Mouse (Mus musculus): Measurements from ENCODE around the gene Capn8.

The Capn8 gene

DNA sequence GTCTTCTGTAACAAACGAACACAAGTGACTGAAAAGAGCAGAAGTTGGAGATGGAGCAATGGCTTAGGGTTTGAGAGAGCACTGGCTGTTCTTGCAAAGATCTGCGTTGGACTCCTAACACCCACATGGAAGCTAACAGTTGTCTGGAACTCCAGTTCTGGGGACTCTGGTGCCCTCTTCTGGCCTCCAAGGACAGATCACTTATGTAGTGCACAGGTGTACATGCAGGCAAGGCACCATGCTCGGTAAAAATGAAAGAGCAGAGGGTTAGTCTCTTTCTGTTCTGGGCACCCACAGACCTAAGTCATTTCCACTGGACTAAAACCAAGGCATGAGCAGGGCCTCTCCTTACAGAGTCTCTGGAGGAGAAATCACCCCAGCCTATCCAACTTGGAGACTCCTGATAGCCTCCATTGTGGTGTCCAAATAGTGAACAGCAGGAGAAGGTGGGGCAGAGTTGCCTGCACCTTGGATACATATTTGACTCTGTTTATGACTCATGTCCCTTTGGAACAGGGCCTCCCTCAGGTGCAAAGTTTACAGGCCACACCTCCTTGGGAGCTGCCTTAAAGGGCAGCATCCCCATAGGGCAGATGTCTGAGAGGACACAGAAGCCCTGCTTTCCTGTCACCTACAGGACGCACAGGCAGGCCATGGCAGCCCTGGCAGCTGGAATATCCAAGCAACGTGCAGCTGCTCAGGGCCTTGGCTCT, at the start of gene Capn8:
Gene Capn8 (plus strand): TSS at position 600 of the 713 bp plus-strand sequence.
- no peak for DNase-seq (ENCODE audit: low spot score)

DNA sequence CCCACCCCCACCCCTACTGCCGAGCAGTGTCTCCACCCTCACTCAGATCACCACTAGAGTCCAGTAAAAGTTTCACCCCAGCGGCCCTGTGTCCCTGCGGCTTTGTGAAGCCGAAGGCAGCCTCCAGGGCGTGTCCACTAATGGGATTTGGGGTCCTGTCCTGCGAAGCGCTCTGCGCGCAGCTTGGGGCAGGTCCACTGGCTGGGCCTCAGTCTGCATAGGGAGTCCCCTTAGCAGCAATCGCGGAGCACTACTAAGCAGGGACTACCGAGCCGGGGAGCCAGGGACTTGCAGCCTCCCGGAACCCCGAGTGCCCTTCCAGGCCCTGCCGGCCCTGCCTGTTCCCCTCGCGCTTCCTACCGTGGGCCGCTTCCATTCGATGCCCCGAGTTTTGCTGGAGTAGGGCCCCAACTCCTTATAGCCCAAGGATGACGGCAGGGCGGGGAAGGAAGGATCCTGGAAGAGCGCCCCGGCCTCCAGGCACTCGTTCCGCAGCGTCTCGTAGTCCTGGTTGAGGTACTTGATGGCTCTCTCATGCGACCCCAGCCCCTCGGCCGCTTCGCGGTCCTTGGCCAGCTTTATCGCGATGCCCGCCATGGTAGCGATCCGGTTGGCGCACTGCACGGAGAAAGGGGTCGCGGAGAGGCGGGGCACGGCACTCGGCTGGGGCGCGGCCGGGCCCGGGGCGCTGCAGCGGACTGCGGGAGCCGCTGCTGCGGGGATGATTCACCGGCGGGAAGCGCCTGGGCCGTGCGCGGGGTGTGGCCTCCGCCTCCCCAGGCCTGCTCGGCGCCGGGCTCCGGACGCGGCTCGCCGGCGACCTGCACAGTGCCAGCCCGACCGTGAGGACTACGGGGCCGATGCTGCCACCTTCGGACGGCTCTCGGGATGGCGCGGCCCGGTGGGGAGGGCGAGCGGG, 47.8 kb upstream of the Capn8 start, which contains the start of gene Capn2:
Gene Capn2 (minus strand): TSS at position 851 of the 919 bp plus-strand sequence.
- peak; percentile 68 for DNase-seq (ENCODE audit: low spot score)

DNA sequence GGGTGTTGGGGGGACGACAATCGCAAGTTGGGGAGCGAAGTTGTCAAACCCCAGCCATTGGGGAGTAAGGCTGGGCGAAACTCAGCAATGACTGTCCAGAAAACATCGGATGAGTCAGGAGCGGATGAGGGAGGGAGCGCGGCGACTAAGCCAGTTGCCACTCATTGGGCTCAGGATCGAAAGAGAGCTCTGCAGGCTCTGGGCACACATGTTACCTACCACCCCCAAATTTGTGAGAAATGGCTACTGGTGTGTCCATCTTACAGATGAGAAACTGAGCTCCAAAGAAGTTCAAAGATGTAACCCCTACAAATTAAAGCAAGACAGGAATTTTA, 47.2 kb upstream of the Capn8 start:
- DNase-seq (ENCODE audit: low spot score): no peak

DNA sequence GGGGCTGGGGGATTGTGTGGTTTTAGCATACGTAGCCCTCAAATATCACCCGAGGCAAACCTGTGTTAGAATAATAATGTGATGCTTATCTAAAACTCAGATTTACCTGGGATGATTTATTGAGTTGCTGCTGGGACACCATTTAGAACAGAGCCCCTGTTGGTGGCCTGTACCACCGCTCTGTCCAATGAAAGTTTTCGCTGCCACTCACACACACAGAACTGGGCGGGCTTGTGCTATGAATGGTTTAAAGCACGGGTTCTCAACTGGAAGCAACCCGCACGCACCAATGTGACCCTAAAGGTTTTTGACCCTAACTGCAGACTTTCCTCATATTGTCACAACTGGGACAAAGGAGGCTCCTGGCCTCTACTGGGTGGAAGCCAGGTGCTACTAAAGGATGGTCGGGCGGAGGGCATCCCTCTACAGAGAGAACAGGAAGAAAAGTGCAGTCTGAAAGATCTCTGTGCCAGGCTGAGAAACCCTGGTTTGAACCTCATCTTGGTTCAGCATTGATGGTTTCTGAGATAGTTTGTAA, 46.6 kb upstream of the Capn8 start:
- no peak for DNase-seq (ENCODE audit: low spot score)

DNA sequence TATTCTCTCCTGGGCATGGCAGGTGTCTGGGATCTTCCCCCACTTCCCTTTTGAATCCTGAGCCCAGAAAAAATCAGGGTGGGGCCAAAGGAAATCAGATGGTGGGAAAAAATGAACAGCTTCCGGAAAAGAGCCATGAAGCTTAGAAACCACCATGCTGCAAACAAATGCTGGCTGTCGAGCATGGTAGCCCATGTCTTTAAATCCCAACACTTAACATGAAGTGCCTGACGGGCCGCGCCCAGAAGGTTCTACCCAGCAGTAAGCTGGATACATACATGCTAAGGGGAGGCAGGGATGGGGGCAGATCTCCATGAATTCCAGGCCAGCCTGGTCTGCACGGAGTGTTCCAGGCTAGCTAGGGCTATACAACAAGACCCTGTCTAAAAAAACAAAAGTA, 46.0 kb upstream of the Capn8 start:
- no peak for DNase-seq (ENCODE audit: low spot score)

DNA sequence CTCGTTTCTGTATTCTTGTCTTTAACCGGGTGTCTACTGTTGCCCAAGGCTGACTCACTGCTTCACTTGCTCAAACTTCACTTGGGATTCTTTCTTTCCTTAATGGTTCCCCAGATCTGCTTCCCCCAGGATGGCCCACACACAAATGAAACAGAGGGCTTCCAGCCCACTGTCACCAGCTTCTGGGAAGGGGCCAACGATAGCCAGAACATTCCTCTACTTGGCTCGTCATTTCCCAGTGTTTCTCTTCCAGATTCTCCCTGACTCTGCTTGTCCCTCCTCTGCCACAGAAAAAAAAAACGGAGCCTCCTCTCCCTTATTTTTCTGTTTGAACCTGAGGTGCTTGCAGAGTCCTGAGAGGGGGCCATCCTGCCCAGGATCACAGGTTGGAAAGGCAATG, 45.5 kb upstream of the Capn8 start:
- no peak for DNase-seq (ENCODE audit: low spot score)

DNA sequence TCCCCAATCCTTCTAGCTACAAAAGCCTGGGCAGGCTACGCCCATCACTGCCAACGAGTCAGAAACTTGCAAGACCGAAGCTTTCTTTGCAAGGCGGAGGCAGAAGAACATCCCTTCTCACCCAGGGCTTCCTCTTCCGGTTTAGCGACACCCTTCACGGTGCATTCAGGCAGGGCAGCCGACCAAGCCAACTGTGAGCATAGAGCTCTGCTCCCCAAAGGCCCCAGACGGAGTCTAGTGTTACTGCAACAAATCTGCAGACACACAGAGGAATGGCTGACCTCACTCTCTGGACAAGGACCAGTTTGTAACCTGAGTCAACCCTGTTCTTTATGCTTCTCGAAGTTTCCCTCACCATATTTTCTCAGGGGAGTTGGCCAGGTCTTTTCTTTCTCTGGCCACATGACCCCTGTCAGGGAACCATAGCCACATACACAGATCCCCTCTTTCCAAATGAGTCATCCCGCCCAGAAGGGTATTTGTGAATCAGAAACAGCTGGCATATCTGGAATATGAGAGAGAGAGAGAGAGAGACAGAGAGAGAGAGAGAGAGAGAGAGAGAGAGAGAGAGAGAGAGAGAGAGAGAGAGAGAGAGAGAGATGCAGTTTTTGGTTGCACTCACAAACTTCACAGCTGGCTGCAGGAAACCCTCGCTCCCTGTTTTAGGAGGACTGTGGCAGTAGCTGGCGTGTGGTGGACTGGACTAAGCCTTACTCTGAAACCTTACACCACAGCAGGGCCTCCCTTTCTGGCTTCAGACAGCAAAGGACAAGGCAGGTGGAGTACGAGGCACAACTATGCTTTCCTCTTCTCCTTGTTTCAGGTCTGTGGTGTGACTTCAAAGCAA, 44.5 kb upstream of the Capn8 start:
- DNase-seq (ENCODE audit: low spot score): peak; percentile 73

DNA sequence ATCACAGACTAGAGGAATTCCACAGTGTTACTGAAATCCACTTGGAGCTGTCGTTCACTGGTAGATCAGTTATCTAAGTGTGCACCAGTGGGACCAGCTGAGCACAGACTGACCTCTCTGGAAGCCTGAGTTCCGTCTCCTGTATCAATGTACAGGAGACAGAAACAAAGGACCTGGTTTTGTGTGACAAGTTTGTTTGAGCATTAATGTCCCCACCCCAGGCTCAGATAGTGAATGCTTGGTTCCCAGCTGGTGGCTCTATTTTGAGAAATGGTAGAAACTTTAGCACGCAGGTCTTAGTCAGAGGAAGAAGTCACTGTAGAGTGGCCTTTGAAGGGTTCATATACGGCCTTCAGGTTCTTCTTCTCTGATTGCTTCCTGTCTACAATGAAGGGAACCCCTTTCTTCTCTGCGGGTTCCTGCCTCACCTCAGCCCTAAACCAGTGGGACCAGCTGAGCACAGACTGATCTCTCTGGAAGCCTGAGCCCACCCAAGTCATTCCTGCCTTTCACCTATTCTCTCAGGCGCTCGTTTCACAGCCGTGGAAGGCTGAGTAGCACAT, 43.8 kb upstream of the Capn8 start:
- DNase-seq (ENCODE audit: low spot score): peak; percentile 50

DNA sequence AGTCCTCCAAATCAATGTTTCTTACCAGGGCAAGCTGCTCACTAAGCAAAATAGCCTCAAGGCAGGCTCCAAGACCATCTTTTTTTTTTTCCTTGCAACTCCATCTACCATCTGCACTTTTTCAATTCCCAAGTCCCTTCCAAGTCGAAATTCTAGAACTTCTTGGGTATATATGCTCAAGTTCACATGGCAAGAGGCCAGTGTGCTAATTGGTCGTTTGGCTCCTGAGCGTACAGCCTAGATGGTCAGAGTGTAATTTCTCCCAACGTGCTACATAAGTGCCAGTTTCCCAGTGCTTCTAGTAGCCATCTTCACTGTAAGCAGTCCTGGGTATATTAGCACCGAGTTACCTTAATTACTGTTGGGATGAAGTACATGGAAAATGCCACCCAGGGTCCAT, 41.8 kb upstream of the Capn8 start:
- no peak for DNase-seq (ENCODE audit: low spot score)

DNA sequence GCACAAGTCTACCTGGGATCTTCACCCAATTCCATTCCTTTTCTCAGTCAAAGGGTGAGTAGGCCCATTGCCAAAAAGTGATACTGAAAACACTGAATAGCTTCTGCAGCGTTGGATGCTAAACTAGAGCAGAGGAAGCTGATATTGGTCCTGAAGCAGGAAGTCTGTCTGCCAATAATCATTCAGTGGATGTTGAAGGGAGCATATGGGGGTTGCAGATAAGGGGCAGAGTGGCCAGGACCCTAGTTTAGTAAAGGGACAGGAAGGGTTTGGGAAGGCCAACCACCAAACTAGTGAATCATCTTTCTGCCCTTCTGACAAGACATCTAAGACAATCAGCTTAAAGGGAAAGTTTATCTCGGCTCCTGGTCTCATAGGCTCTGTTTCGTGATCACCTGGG, 41.1 kb upstream of the Capn8 start:
- DNase-seq (ENCODE audit: low spot score): no peak

DNA sequence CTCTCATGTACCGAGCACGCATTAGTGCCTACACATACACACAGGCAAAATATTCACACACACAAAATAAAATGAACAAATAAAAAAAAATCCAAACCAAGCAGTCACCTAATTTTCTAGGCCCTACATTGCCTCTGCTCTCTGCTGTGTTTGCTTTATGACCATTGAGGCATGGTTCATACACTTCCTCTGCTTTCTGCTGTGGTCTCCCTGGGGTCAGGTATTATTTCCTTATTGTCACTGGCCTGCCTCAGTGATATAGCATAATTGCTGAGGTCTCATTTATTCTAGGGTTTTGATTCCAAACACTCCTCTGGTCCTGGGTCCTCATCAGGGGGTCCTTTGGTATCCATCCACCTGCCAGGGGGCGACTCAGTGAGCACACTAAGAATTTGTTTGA, 39.2 kb upstream of the Capn8 start:
- DNase-seq (ENCODE audit: low spot score): no peak

DNA sequence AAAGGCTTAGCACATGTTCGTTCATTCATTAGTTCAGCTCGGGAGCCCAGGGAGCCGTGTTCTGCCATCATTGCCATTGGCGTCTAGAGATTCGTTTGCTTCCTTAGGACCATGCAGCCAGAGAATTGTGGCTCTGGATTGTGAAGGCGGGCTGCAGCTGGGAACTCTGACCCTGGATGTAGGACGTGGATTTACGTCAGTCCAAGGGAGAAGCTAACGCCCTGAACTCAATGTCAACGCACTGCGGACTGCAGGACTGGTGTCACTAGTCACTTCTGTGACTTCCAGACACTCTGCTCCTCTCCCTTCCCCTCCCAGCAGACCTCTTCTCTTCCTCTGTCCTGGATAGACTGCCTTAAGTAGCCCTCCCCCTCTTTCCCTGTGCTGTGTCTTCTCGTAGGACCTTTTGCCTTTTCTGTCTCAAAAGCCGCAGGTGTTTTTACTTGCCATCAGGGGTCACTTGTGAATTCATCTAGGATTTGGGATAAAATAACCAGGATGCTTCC, 37.5 kb upstream of the Capn8 start:
- no peak for DNase-seq (ENCODE audit: low spot score)

DNA sequence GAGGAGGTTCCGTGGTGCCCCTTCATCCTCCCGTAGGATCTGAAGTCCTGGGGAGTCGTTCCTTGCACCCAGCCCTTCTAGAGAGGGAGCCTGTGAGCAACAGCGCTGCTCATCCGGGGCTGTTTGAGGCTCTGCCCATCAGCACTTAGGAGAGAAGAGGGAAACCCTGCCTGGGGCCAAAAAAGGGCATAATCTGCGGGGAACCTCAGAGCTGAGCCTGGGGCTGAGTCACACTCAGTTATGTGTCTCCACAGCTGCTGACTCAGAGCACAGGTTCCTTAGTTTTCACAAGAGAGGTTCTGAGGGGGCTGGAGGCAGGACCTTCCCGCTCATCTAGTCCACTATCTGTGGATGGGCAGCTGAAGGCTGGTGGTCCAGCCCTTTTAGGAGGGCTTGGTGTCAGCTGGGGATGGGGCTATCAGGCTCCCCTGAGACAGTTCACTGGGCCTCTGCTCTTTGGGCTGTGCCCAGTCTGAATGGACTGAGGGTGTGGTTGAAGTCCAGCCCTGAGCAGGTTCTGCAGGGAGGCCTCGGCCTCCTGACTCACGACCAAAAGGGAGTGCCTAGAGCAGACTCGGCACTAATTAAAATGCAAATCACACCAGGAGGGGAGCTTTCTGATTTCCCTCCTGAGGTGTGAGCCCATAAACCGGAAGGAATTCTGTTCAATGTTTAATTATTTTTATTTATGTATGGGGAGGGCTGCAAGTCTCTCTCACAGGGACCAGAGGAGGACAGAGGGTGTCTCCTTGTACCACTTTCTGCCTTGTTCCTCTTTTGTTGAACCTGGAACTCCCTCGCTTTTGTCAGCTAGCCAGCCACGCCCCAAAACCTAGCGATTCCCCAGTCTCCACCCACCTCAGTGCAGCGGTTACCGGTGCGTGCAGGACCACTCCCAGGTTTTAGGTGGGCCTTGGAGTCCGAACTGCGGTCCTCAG, 36.6 kb upstream of the Capn8 start:
- DNase-seq (ENCODE audit: low spot score): peak; percentile 45

DNA sequence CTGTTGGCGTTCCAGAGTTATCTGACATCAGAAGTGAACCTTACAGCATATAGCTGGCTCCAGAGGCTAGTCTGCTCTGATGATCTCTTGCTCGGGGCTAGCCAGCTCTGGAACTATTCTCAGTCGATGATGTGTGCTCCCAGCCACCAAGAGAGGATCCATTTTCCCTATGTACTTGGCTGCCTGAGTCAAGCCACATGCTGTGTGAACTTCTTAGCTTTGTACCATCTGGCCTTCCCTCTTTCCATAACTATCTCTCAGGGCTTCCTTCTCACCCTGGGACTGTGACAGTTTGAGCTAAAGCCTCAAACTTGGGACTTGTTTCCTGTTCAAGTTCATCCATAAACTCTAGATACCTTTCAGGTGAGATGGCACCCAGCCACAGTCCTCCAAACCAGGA, 31.2 kb upstream of the Capn8 start:
- DNase-seq (ENCODE audit: low spot score): no peak

DNA sequence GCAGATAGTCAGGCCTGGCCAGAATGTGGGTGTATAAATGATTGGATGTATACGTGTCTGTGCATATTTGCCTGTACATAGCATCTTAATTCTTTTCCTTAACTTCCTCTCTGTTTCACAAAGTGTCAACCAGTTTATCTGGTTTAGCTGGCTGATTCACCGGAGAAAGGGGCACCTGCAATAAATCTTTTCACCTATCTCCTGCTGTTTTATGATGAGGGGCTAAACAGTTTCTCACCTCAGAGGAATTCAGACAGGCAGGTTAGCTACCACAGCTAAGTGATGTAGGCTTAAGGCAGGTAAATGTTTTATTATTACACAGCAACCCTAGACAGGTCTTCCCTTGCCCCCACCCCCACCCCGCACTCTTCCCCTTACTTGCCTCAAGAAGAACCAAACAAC, 29.7 kb upstream of the Capn8 start:
- DNase-seq (ENCODE audit: low spot score): no peak

DNA sequence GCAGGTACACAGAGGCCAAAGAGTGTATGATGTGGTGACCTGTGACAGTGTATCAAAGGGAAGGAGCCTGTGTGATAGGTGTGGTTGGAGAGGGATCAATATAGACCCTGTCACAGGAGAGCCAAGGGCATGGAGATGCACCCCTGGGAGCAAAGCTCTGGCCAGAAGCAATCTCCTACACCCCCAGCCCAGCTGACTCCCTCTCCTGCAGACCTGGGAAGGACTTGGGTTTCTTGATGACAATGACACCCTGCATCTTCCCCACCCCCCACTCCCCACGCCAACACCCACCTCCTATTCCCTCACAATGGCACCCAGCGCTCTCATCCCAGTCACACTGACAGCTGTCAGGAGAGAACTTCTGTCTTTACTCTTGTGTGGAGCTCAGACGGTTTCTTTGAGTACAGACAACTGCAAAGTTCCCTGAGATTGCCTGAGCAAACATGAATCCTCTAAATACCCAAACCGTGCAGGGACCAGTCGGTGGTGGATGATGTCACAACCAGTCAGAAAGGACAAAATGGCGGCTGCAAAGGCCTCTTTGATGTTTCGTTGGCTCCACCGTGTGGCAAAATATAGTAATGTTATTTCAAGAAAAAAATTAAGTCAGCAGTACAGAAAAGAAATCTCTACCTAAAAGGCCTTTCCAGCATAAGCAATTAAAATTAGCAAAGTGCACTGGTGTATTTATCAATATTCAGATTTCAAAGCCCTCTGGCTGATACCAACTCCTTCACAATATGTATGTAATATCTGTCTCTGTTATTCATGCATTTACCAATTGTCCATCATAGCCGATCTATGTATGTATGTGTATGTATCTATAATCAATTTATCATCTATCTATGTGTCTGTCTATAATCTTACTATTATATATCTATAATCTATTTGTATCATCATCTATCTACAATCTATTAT, 25.5 kb upstream of the Capn8 start:
- peak; percentile 81 for DNase-seq (ENCODE audit: low spot score)

DNA sequence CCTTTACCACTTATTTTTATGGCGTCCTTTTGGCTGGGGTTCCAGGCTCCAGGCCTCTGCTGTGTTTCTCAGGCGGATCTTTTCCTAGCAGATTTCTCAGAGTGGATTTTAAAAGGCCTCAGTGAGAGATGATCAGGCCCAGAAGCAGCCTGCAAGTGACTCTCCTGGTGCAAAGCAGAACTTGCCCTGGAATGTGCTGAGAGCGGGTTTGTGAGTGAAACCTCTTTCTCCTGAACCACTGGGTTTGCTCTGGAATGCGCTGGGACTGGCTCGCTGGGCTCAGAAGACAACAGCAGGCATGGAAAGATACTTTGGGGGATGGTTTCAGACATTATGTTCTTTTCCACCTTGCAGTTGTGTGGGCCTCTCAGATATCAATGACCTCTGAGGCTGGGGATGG, 22.7 kb upstream of the Capn8 start:
- DNase-seq (ENCODE audit: low spot score): no peak

DNA sequence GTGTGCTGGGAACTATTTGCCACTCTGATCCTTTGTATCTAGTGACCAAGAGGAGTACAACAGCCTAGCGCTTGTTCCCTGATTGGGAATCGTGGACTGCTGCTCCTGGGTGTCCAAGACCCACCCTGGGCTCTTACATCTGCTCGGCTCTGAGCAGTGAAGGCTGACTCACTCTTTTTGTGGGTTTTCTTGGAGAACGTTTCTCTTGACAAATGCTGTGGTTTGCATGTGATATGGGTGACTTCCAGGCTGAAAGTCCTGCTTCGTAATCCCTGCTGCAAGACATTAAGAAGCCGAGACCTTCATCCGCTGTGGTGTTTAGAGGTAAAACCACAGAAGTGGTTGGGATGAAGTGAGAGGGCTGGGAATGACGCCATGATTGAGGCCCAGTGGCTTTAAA, 21.7 kb upstream of the Capn8 start:
- no peak for DNase-seq (ENCODE audit: low spot score)

DNA sequence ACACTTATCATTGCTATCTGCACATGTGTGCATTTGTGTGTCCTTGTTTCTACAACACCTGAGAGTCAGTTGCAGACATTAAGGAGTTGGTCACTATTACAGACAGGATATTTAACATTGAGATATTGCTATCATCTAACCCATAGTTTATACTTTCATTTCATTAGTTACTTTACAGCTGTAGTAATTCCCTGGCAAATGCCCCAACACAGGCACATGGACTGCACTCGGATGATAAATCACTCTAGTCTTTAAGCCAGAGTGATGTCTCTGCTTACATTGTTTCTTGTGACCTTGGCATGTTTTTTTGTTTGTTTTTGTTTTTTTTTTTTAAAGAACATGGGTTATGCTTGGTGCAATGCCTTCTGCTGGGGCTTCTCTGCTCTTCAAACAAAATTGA, 20.9 kb upstream of the Capn8 start:
- no peak for DNase-seq (ENCODE audit: low spot score)

DNA sequence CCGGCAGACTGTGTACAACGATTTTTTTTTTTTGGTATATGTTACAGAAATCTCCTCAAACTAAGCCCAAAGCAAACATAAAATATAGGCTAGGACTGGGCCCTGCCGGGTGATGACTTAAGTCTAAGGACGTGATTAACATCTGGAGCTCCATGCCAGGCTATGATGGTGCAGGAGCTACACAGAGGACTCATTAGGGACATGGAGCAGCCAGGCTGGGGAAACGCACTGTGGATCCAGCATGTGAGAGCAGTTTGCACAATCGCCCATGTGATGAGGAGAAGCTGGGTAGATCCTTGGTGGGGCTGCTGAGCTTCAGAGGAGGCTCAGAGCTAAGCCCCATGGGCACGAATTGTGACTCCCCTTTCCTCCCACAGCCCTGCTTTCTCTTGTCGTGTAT, 14.0 kb upstream of the Capn8 start:
- DNase-seq (ENCODE audit: low spot score): no peak
